Mouse (Mus musculus): Measurements from ENCODE around the gene Prdm9. TPM values are rescaled to one million over a fixed set of nuclear protein-coding genes. Genes with fewer than 3 reads are reported as not detected.

Gene Prdm9
- total RNA-seq, 2 experiments from 2014 or later = 2.8 to 3.7 TPM

- DNase-seq (ENCODE audit: low spot score in 2 of 2) = no peak
Observed at GRCm38 (mm10) chr17:15528887-15529286, 35.3 kb downstream of the Prdm9 start.

DNA sequence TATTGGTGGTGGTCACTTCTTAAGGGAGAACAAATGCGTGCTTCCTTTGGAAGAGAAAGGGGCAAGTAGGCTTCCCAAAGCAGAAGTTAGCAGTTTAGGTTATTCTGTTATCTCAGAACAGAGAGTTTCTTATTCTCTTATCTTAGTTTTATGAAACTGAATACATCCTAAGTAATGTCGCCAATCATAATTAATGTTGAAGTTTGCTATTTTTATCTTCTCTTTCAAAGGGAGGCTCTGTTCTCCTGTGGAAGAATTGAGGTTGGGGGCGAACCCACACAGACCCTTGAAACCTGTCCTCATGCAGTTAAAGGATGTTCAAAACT lies 36.4 kb downstream of the Prdm9 start:
- DNase-seq (ENCODE audit: low spot score in 2 of 2) = no peak

GRCm38 (mm10) chr17:15526986-15527810 lies 37.0 kb downstream of the Prdm9 start, which contains the start of gene Pdcd2:
Gene Pdcd2, minus strand, starts transcription at chr17:15527301.
- DNase-seq (ENCODE audit: low spot score in 2 of 2) = peak; percentile 85 to 93

DNA sequence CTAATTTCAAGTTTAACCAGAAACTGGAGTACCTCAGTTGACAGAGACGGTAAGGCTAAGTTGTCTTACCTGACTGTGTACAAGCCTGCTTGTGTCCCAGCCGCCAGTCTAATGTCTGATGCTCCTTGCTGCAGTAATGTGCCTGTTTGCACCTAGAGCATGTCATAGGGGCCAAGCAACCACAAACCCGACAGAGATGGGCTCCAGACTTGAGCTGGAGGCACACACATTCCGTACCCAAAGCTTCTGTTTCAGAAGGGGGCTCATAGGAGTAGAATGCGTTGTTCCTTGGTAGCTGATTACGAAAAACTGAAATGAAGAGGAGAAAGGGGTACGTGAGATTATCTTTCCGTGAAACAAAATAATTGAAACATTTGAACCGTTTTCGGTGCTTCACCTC lies 37.9 kb downstream of the Prdm9 start:
- no peak for DNase-seq (ENCODE audit: low spot score in 2 of 2)

DNA sequence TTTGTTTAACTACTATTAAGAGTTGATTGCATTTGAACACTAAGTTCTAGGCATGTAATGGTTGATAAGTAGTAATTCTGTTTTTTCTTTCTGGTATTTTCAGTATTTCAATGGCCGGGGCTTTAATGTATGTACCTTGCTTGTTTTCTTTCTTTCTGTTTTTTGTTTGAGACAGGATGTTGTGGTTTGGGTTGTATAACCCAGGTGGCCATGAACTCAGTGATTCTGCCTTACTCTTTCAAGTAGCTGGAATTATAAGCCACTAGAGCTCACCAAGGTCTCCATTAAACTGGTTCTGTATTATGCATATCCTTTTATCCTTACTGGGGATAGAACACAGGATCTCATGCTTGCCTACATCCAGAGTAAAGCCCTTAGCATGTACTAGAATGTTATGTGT lies 45.4 kb downstream of the Prdm9 start:
- no peak for DNase-seq (ENCODE audit: low spot score in 2 of 2)

GRCm38 (mm10) chr17:15518186-15518585 lies 46.0 kb downstream of the Prdm9 start:
- no peak for DNase-seq (ENCODE audit: low spot score in 2 of 2)

GRCm38 (mm10) chr17:15517776-15518175 lies 46.4 kb downstream of the Prdm9 start:
- no peak for DNase-seq (ENCODE audit: low spot score in 2 of 2)

DNA sequence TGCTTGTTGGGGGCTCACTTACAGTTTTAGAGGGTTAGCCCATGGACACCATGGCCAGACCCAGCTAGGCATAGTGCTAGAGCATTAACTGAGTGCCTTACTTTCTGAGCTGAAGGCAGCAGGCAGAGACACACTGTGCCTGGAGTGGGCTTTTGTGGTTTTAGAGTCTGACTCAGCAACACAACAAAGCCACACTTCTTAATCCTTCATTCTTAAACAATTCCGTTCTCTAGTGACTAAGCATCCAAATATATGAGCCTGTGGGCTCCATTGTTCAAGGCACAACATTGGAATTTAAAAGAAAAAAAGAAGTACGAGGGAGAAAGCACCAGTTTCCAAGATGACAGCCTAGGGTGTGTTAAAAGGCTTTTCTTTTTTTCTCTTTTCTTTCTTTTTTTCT lies 53.5 kb downstream of the Prdm9 start:
- DNase-seq (ENCODE audit: low spot score in 2 of 2) = no peak

GRCm38 (mm10) chr17:15499656-15500394 lies 64.3 kb downstream of the Prdm9 start, which contains the start of the genes Psmb1 and Tbp:
Gene Psmb1, minus strand, starts transcription at chr17:15499751.
Gene Tbp, plus strand, starts transcription at chr17:15499888.
- DNase-seq (ENCODE audit: low spot score in 2 of 2) = peak; percentile 96 to 98

DNA sequence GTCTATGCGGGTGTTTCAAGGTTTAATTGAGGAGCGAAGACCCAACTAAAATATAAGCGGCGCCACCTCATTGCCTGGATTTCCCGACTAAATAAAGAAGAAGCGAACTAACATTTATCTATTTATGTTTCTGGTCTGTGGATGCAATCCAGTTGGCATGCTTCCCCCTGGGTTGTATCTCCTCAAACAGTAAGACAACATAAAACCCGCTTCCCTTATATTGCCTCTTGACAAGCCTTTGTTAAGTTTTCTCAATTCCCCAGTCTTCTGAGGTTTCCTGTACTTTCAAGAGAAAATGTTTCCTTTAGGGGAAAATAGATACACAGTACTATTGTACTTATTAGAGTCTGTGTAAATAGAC lies 65.4 kb downstream of the Prdm9 start:
- no peak for DNase-seq (ENCODE audit: low spot score in 2 of 2)

- DNase-seq (ENCODE audit: low spot score in 2 of 2) = peak; percentile 94 to 96
Observed at GRCm38 (mm10) chr17:15497882-15498752, 66.0 kb downstream of the Prdm9 start.

Other genes starting within 250 kb of the Prdm9 start
- gene Dll1, start 187.5 kb downstream of the Prdm9 start, total RNA-seq (2021) = 10 to 100 TPM; 10.6 to 12.3 TPM
- 10 to 100 TPM; 33.4 to 34.9 TPM for gene Fam120b, start 168.2 kb downstream of the Prdm9 start, total RNA-seq (2021)
- gene Psmb1, start 64.6 kb downstream of the Prdm9 start, total RNA-seq (2021) = 100 to 1,000 TPM; 127 to 134 TPM
- gene Tbp, start 64.5 kb downstream of the Prdm9 start, total RNA-seq (2021) = 10 to 100 TPM; 28.5 to 34.3 TPM
- gene Pdcd2, start 37.1 kb downstream of the Prdm9 start, total RNA-seq (2021) = 10 to 100 TPM; 15.1 to 20.0 TPM
- gene Chd1, start 140.6 kb upstream of the Prdm9 start, total RNA-seq (2021) = 10 to 100 TPM; 18.7 to 23.6 TPM